Mouse (Mus musculus) spleen, adult 2 months (tissue): Measurements from ENCODE around the gene Scn11a. TPM values are rescaled to one million over a fixed set of nuclear protein-coding genes. Genes with fewer than 3 reads are reported as not detected.

Experiments
- DNase-seq, 2 experiments: peaks; one replicate each; pipeline versions ENCODE4 v3.0.0 to v3.0.0-alpha.2; 2012 to 2021; ENCODE audit warnings: low spot score in 2 of 2, low read depth in 1 of 2
- H3K27ac ChIP-seq: fragments of 200-500 bp; 2 replicates; pipeline ENCODE4 v1.5.1; 2012; ENCODE audit warnings: low read length, inconsistent platforms; ENCODE audit not compliant: insufficient read depth
- H3K27me3 ChIP-seq: fragments of 200-500 bp; 2 replicates; pipeline ENCODE4 v1.6.1; 2012; ENCODE audit warnings: mild to moderate bottlenecking, moderate library complexity, low read length, inconsistent platforms; ENCODE audit not compliant: control insufficient read depth, insufficient read depth
- H3K36me3 ChIP-seq: fragments of 200-500 bp; 2 replicates; pipeline ENCODE4 v1.6.1; 2012; ENCODE audit warnings: mild to moderate bottlenecking, low read length, inconsistent platforms; ENCODE audit not compliant: control insufficient read depth, insufficient read depth
- H3K4me1 ChIP-seq: fragments of 200-500 bp; 2 replicates; pipeline ENCODE4 v1.6.1; 2011; ENCODE audit warnings: inconsistent platforms; ENCODE audit not compliant: control insufficient read depth, insufficient read depth, insufficient read length
- H3K4me3 ChIP-seq: fragments of 200-500 bp; 2 replicates; pipeline ENCODE4 v1.5.1; 2011; ENCODE audit warnings: mild to moderate bottlenecking, inconsistent platforms; ENCODE audit not compliant: insufficient read depth, insufficient read length; ENCODE audit errors: extremely low read depth
- CTCF ChIP-seq: fragments of 200-500 bp; IDR thresholded peaks from 2 replicates; pipeline ENCODE4 v1.5.1; 2011; ENCODE audit warnings: mild to moderate bottlenecking, inconsistent platforms; ENCODE audit not compliant: insufficient read depth, insufficient read length, insufficient replicate concordance; ENCODE audit errors: extremely low read depth
- POLR2A ChIP-seq: fragments of 200-500 bp; IDR thresholded peaks from 2 replicates; pipeline ENCODE4 v1.6.1; 2011; ENCODE audit warnings: low read depth, low read length, inconsistent platforms
- WGBS: fragments of 180-500 bp; shearing (Covaris S2); methylation state at CpG from one replicate; pipeline ENCODE4 v1.1.7; 2018; 5-methylcytosine and 5-hydroxymethylcytosine counted together
- polyA plus RNA-seq: library from polyadenylated mRNA; depleted of rRNA; stranded (reverse); fragments of >200 nt; gene quantifications from 2 replicates; pipeline ENCODE4 v1.2.3, GENCODE M21; 2012; rRNA removed

The Scn11a gene
- polyA plus RNA-seq, result not detected in 2 replicates

DNA sequence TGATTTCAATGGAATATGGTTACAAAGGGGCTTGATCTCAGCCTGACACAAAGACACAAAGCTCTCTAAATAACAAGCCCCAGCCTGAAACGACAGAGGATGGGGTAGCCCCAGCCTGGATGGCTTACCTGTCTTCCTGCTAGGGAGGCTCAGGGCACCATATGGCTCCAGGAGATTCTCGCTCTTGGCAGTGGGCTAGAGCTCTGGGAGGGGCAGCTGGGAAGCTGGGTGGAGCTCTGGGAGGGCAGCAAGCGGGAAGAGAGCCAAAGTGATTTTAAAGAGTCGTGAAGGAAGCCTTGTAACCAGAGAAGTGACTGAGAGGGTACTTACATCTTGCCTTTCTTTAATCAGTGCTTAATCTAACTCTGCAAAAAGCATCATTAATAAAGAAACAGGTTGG is at the start of gene Scn11a:
Scn11a (minus strand) TSS at position 160 of the 400 bp plus-strand sequence.
- no peaks in the 10 kb centered on the region for H3K27me3 ChIP-seq
- no peak within 1 kb of the TSS for H3K27ac ChIP-seq
- DNase-seq, result no peak
- no peak within 1 kb of the TSS for H3K4me3 ChIP-seq
- WGBS, result 67% methylated on average over 4 of the region's 4 CpGs
- H3K36me3 ChIP-seq, result no peaks in the 10 kb centered on the region
- peaks cover 9% of the 10 kb centered on the region; the same call in 1 of the 2 replicates for H3K4me1 ChIP-seq
- TF ChIP-seq POLR2A (no peak), CTCF (no peak)

DNA sequence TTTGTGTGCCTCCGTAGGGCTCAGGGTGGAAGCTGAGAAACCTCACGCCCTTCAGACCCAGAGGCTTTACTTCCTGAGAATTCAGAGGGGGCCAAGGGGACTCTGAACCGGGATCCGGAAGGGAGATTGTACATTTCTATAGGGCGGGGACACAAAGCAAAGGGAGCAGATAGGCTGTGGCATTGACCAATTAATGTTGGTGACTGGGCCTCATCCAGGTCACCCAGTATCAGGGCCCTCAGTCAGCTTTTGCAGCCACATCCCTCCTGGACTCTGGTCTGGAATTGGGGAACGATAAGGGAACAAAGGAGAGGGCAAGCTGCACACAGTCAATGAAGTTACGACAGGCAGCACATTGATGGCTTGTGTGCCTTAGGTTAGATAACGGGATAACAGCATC is 28.9 kb upstream of the Scn11a start:
- H3K27ac ChIP-seq, result no peak overlapping the region
- TF ChIP-seq POLR2A (no peak), CTCF (no peak)
- H3K36me3 ChIP-seq, result no peaks in the 10 kb centered on the region
- DNase-seq, result no peak
- WGBS, result 81% methylated on average over 8 of the region's 8 CpGs
- no peak overlapping the region for H3K4me3 ChIP-seq
- H3K27me3 ChIP-seq, result no peaks in the 10 kb centered on the region
- H3K4me1 ChIP-seq, result no peaks in the 10 kb centered on the region

DNA sequence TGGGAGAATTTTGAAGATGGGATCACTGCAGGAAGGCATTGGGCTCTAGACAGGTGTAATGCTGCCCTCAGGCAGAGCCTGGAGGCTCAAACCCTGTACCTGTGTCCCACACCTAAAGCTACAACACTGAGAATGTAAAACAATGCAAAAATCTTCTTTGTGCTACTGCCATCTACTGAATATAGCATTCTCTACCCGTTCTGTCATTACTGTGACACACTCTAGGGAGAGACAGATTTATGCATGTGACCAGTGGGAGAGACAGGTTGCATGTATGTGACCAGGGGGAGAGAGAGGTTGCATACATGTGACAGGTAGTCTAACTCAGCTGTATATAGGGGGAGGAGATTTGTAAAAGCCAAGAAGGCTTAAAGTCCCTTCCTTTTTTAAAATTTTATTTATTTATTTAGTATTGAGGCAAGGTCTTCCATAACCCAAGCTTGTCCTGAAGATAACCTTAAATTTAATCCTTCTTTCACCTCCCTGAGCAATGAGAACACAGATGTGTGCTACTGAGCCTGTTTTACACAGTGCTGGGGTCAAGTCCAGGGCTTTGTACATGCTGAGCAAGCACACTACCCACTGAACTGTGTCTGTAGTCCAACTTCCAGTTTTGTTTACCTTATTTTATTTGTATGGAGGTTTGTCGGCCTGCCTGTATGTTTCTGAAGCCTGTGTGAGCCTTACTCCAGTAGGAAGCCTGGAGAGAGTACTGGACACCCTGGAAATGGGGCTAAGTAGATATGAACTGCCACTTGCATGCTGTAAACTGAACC is 28.0 kb upstream of the Scn11a start:
- Histone ChIP-seq H3K4me3 (no peak overlapping the region), H3K27ac (no peak overlapping the region), H3K36me3 (no peaks in the 10 kb centered on the region), H3K27me3 (no peaks in the 10 kb centered on the region), H3K4me1 (no peaks in the 10 kb centered on the region)
- DNase-seq, result no peak
- TF ChIP-seq POLR2A (no peak), CTCF (no peak)
- 46% methylated on average over 2 of the region's 2 CpGs for WGBS

DNA sequence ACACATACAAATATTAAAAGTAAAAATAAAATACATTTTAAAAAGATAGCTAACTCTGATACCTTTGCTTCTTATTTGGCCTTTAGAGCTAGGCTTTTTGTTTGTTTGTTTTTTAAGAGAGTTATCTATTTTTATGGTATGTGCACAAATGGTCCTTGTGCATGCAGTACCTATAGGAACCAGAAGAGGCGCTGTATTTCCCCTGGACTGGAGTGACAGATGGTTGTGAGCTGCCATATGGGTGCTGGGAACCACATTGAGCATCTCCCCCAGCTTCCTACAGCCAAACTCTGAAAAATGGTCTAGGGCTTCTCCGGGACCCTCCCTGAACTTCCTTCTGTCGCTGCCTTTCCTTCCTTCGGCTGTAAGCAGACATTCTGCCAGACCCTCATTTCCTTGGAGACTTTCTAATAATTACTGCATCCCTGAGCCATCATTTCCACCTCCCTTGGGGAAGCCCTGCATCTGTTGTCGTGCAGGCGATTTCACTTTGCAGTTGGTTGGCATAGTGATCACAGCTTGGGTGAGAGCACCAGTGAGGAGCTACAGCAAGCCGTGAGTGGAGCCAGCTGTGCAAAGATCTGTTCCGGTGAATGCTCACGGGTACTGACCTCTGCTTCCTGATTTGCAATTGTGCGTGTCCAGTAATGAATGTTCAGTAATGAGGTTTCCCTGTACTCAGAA is 27.2 kb upstream of the Scn11a start:
- Histone ChIP-seq H3K4me1 (no peaks in the 10 kb centered on the region), H3K27me3 (no peaks in the 10 kb centered on the region), H3K27ac (no peak overlapping the region), H3K4me3 (no peak overlapping the region), H3K36me3 (no peaks in the 10 kb centered on the region)
- peak in 1 of 2 experiments; percentile 0 for DNase-seq
- TF ChIP-seq CTCF (no peak), POLR2A (no peak)
- WGBS, result 48% methylated on average over 10 of the region's 10 CpGs

DNA sequence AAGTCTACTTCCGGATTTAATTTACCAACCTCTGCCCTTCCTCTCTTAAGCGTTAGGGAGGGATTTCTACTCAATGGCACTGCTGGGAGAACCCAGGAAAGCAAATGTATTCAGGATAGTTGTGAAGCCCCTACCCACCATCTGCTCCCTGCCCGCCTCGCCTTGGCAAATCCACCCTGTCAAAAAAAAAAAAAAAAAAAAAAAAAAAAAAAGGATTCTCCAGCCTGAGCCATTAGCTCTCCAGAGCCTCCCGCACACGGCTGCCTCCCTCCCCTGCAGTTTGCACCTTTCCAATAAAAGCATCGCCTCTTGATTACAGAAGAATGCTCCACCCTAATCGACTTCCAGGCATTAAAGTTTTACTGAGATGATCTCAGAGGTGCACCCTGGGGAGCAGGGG is 24.0 kb upstream of the Scn11a start:
- WGBS, result 64% methylated on average over 8 of the region's 8 CpGs

DNA sequence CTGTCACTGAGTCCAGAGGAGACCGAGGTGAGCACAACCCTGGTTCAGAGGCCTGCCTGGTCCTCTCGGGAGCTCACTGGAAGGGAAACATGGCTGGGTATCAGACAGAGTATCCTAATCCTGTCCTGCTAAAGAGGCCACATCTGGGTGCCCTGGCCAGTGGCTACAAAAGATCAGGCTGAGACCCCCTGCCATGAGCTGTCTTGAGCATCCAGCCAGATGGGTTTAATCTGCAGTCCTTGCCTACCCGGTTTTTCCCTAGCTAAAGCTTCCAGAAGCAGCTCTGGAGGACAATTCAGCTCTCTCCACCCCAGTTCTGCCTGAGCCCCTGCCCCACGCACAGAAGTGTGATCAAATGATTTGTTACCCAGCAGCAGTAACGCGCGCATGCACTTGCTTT is 23.4 kb upstream of the Scn11a start:
- TF ChIP-seq CTCF (no peak), POLR2A (no peak)
- 79% methylated on average over 7 of the region's 7 CpGs for WGBS
- Histone ChIP-seq H3K4me3 (no peak overlapping the region), H3K36me3 (no peaks in the 10 kb centered on the region), H3K4me1 (no peaks in the 10 kb centered on the region), H3K27ac (no peak overlapping the region), H3K27me3 (no peaks in the 10 kb centered on the region)
- DNase-seq, result no peak

More for the DNA sequence above, 24.0 kb upstream of the Scn11a start:
- no peak for DNase-seq
- TF ChIP-seq CTCF, result no peak
- TF ChIP-seq POLR2A, result no peak
- Histone ChIP-seq H3K27me3 (no peaks in the 10 kb centered on the region), H3K27ac (no peak overlapping the region), H3K4me3 (no peak overlapping the region), H3K4me1 (no peaks in the 10 kb centered on the region), H3K36me3 (no peaks in the 10 kb centered on the region)

DNA sequence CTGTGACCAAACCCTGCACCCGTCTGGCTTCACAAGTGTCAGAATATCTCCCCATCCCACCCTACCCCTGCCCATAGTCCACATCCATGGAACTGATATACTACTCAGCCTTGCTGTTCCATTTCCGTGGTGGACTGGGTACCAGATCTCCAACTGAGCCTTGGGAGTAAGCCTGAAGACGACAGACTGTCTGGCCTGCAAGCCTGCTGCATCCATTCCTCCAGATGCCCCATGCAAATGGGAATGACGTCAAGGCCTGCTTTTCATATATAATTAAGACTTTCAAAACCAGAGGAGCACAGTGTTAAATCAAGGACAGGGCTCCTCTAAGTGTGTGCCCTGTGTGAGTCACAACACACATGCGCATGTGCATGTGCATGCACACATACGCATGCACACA is 21.9 kb upstream of the Scn11a start:
- WGBS, result 87% methylated on average over 6 of the region's 6 CpGs
- no peaks in the 10 kb centered on the region for H3K27me3 ChIP-seq
- TF ChIP-seq CTCF (no peak), POLR2A (no peak)
- DNase-seq, result no peak
- H3K27ac ChIP-seq, result no peak overlapping the region
- no peaks in the 10 kb centered on the region for H3K4me1 ChIP-seq
- H3K36me3 ChIP-seq, result no peaks in the 10 kb centered on the region
- H3K4me3 ChIP-seq, result no peak overlapping the region
